Mouse (Mus musculus): ENCODE results near the gene Mfrp.

The Mfrp gene

GRCm38 (mm10) chr9:44101490-44101889 lies at the start of gene Mfrp:
Gene Mfrp (plus strand): TSS chr9:44101729.
- no peak for DNase-seq

- no peak for DNase-seq
These were observed 48.7 kb upstream of the Mfrp start for GRCm38 (mm10) chr9:44052855-44053254.

GRCm38 (mm10) chr9:44053936-44054335 lies 47.6 kb upstream of the Mfrp start:
- no peak for DNase-seq

GRCm38 (mm10) chr9:44058606-44059005 lies 42.9 kb upstream of the Mfrp start:
- no peak for DNase-seq

- no peak for DNase-seq
These were observed 36.4 kb upstream of the Mfrp start for GRCm38 (mm10) chr9:44065177-44065576.

- DNase-seq: peak; percentile 99
These were observed 34.7 kb upstream of the Mfrp start, which contains the start of gene Usp2 for GRCm38 (mm10) chr9:44066785-44067225. Gene Usp2 (plus strand): TSS chr9:44067021.

GRCm38 (mm10) chr9:44067241-44067959 lies 34.1 kb upstream of the Mfrp start:
- DNase-seq: no peak

- no peak for DNase-seq
These were observed 33.6 kb upstream of the Mfrp start for GRCm38 (mm10) chr9:44067960-44068330.

GRCm38 (mm10) chr9:44069252-44069651 lies 32.3 kb upstream of the Mfrp start:
- no peak for DNase-seq

GRCm38 (mm10) chr9:44070113-44070843 lies 31.3 kb upstream of the Mfrp start:
- no peak for DNase-seq

GRCm38 (mm10) chr9:44070844-44071231 lies 30.7 kb upstream of the Mfrp start:
- DNase-seq: no peak

- peak; percentile 93 for DNase-seq
These were observed 29.5 kb upstream of the Mfrp start for GRCm38 (mm10) chr9:44071914-44072598.

- DNase-seq: peak; percentile 72
These were observed 29.0 kb upstream of the Mfrp start for GRCm38 (mm10) chr9:44072599-44072915.

- DNase-seq: no peak
These were observed 28.4 kb upstream of the Mfrp start for GRCm38 (mm10) chr9:44073115-44073514.

GRCm38 (mm10) chr9:44074395-44075275 lies 26.9 kb upstream of the Mfrp start:
- DNase-seq: peak; percentile 53

GRCm38 (mm10) chr9:44075276-44075995 lies 26.1 kb upstream of the Mfrp start:
- DNase-seq: no peak

- no peak for DNase-seq
These were observed 25.3 kb upstream of the Mfrp start for GRCm38 (mm10) chr9:44075996-44076763.

- peak; percentile 94 for DNase-seq
These were observed 24.8 kb upstream of the Mfrp start for GRCm38 (mm10) chr9:44076764-44077120.

GRCm38 (mm10) chr9:44077266-44077910 lies 24.1 kb upstream of the Mfrp start:
- DNase-seq: no peak

- no peak for DNase-seq
These were observed 23.3 kb upstream of the Mfrp start for GRCm38 (mm10) chr9:44078136-44078797.
